Mouse (Mus musculus): ENCODE measurements at regions not wholly inside any gene's neighbourhood (a gene's known extent, or its start where the extent isn't known, plus 50 kb on each side); places are given as distances from the start of the nearest gene placed in this dataset.

DNA sequence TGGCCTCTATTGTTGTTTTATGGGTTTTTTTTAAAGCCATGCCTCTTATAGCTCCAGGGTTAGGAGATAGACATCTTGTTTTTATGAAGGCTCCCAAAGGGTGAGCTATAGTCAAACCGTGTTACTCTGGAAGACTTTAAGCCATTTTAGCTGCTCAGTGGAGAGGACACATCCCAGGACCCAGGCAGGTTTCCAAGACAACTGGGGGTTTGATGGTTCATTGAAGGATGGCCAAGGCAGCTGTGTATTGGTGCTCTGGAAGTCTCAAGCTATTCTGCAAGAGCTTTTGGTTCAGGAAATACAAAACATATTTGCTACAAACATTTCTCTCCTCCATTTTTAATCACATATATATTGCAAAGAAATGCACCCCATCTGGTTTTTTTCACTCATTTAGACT, 708.7 kb downstream of the Gm826 start:
- WGBS, result 51% methylated on average over 1 of the region's 1 CpGs
- Histone ChIP-seq H3K4me1 (ENCODE audit: control insufficient read depth, insufficient read depth, low read length) (no peaks in the 10 kb centered on the region), H3K9ac (ENCODE audit: low read length) (no peak overlapping the region), H3K36me3 (ENCODE audit: control insufficient read depth, insufficient read depth, low read length) (no peaks in the 10 kb centered on the region), H3K9me3 (replicated peaks; ENCODE audit: control insufficient read depth, low read length) (no peaks in the 10 kb centered on the region), H3K4me3 (replicated peaks; ENCODE audit: low read length) (no peak overlapping the region), H3K27me3 (ENCODE audit: control insufficient read depth, insufficient read depth, low read length) (no peaks in the 10 kb centered on the region), H3K27ac (ENCODE audit: low read length) (no peak overlapping the region), H3K4me2 (ENCODE audit: low read depth, low read length) (no peak overlapping the region)
- ATAC-seq (ENCODE audit: insufficient read depth, low FRiP score), result no peak

DNA sequence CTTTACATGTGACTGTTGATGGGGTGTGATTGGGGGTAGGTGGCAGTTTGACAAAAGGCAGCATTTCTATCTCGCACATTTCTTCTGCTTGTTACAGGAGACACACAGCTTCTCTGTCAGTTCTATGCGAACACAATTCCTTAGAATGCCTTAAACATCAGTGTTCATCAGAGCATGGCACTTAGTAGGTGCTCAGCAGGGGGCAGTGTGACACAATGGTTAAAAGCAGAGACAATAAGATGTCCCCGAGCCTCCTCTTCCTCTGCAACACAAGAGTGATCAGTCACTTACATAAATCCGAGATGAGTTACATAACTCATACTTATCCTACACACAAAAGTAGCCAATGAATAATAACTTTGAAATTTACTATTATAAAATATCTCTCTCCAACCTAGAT, 688.1 kb downstream of the Gm826 start:
- Histone ChIP-seq H3K27me3 (ENCODE audit: control insufficient read depth, insufficient read depth, low read length) (no peaks in the 10 kb centered on the region), H3K4me1 (ENCODE audit: control insufficient read depth, insufficient read depth, low read length) (no peaks in the 10 kb centered on the region), H3K9ac (ENCODE audit: low read length) (no peak overlapping the region), H3K4me3 (replicated peaks; ENCODE audit: low read length) (no peak overlapping the region), H3K9me3 (replicated peaks; ENCODE audit: control insufficient read depth, low read length) (no peaks in the 10 kb centered on the region), H3K4me2 (ENCODE audit: low read depth, low read length) (no peak overlapping the region), H3K36me3 (ENCODE audit: control insufficient read depth, insufficient read depth, low read length) (no peaks in the 10 kb centered on the region), H3K27ac (ENCODE audit: low read length) (no peak overlapping the region)
- WGBS, result 46% methylated on average over 4 of the region's 4 CpGs
- no peak for ATAC-seq (ENCODE audit: insufficient read depth, low FRiP score)

DNA sequence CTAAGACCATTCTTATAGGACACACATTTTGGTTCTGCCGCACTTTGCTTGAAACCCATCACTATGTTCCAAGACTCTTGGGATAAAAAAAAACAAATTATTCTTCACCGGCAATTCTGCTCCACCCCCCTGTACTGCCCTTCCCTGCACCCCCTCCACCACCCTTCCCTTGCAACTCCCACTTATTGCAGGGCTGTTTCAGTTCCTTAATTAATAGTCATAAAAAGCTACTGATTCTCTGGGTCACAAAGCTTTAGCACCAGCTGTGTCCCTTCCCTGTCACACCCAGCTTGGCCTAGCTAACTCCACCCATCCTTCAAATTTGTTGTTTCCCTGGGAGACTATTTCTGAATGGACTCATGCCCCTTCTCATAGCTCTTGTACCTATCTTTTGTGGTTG, 687.4 kb downstream of the Gm826 start:
- ATAC-seq (ENCODE audit: insufficient read depth, low FRiP score), result no peak
- Histone ChIP-seq H3K27me3 (ENCODE audit: control insufficient read depth, insufficient read depth, low read length) (no peaks in the 10 kb centered on the region), H3K4me3 (replicated peaks; ENCODE audit: low read length) (no peak overlapping the region), H3K4me1 (ENCODE audit: control insufficient read depth, insufficient read depth, low read length) (no peaks in the 10 kb centered on the region), H3K36me3 (ENCODE audit: control insufficient read depth, insufficient read depth, low read length) (no peaks in the 10 kb centered on the region), H3K4me2 (ENCODE audit: low read depth, low read length) (no peak overlapping the region), H3K9me3 (replicated peaks; ENCODE audit: control insufficient read depth, low read length) (no peaks in the 10 kb centered on the region), H3K9ac (ENCODE audit: low read length) (no peak overlapping the region), H3K27ac (ENCODE audit: low read length) (no peak overlapping the region)
- WGBS, result 79% methylated on average over 2 of the region's 2 CpGs

GRCm38 (mm10) chr2:159652243-159652642, 681.7 kb downstream of the Gm826 start:
- no peak for ATAC-seq (ENCODE audit: insufficient read depth, low FRiP score)
- WGBS, result 60% methylated on average over 3 of the region's 3 CpGs
- no peak overlapping the region for H3K4me3 ChIP-seq (replicated peaks; ENCODE audit: low read length)

DNA sequence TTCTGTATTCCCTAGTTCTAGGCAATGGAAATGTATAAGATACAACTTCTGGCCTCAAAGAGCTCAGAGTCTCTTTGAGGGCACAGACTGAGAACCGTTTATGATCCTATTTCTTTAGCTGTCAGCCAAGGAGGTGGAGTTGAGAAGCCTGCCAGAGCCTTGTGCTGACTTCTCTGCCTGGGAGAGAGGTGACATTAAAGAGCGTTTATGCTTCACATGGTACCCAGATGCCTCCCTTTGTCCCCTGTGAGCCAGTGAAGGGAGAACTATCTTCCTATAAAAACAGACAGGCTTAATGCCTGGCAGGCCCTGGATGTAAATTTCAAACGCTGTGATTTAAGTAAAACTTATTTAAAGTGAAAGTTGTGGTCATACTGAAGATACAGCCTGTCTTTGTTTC, 657.1 kb downstream of the Gm826 start:
- Histone ChIP-seq H3K9ac (ENCODE audit: low read length) (no peak overlapping the region), H3K4me1 (ENCODE audit: control insufficient read depth, insufficient read depth, low read length) (no peaks in the 10 kb centered on the region), H3K27me3 (ENCODE audit: control insufficient read depth, insufficient read depth, low read length) (no peaks in the 10 kb centered on the region), H3K27ac (ENCODE audit: low read length) (no peak overlapping the region), H3K4me3 (replicated peaks; ENCODE audit: low read length) (no peak overlapping the region), H3K9me3 (replicated peaks; ENCODE audit: control insufficient read depth, low read length) (no peaks in the 10 kb centered on the region), H3K4me2 (ENCODE audit: low read depth, low read length) (no peak overlapping the region), H3K36me3 (ENCODE audit: control insufficient read depth, insufficient read depth, low read length) (no peaks in the 10 kb centered on the region)
- ATAC-seq (ENCODE audit: insufficient read depth, low FRiP score), result no peak
- WGBS, result 20% methylated on average over 3 of the region's 3 CpGs

More at GRCm38 (mm10) chr2:159652243-159652642, 681.7 kb downstream of the Gm826 start:
- no peaks in the 10 kb centered on the region for H3K27me3 ChIP-seq (ENCODE audit: control insufficient read depth, insufficient read depth, low read length)
- no peaks in the 10 kb centered on the region for H3K36me3 ChIP-seq (ENCODE audit: control insufficient read depth, insufficient read depth, low read length)
- no peak overlapping the region for H3K4me2 ChIP-seq (ENCODE audit: low read depth, low read length)
- no peaks in the 10 kb centered on the region for H3K4me1 ChIP-seq (ENCODE audit: control insufficient read depth, insufficient read depth, low read length)
- H3K9me3 ChIP-seq (replicated peaks; ENCODE audit: control insufficient read depth, low read length), result no peaks in the 10 kb centered on the region
- H3K27ac ChIP-seq (ENCODE audit: low read length), result no peak overlapping the region
- no peak overlapping the region for H3K9ac ChIP-seq (ENCODE audit: low read length)

DNA sequence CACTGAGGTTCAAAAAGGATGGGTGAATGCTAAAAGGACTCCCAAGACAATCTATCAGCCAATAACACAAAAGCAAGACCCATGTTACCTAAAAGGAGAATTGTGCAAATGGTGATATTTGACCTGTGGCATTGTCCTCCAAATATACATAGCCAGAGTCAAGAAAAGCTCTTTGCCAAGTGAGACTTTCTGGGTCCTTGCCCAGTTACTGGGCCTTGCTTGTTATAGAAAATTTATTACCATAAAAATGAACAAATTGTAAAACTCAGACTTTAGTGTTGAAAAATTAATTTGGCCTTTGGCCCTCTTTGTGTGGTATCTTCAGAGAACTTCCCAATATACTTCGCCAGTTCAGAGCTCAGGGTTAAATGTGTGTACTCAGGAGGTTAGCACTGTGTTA, 653.3 kb downstream of the Gm826 start:
- Histone ChIP-seq H3K36me3 (ENCODE audit: control insufficient read depth, insufficient read depth, low read length) (no peaks in the 10 kb centered on the region), H3K27me3 (ENCODE audit: control insufficient read depth, insufficient read depth, low read length) (no peaks in the 10 kb centered on the region), H3K4me3 (replicated peaks; ENCODE audit: low read length) (no peak overlapping the region), H3K9me3 (replicated peaks; ENCODE audit: control insufficient read depth, low read length) (no peaks in the 10 kb centered on the region), H3K27ac (ENCODE audit: low read length) (no peak overlapping the region), H3K9ac (ENCODE audit: low read length) (no peak overlapping the region), H3K4me1 (ENCODE audit: control insufficient read depth, insufficient read depth, low read length) (no peaks in the 10 kb centered on the region), H3K4me2 (ENCODE audit: low read depth, low read length) (no peak overlapping the region)
- WGBS, result 60% methylated on average over 1 of the region's 1 CpGs
- no peak for ATAC-seq (ENCODE audit: insufficient read depth, low FRiP score)

- Histone ChIP-seq H3K4me2 (ENCODE audit: low read depth, low read length) (no peak overlapping the region), H3K4me1 (ENCODE audit: control insufficient read depth, insufficient read depth, low read length) (no peaks in the 10 kb centered on the region), H3K9me3 (replicated peaks; ENCODE audit: control insufficient read depth, low read length) (peaks cover 5% of the 10 kb centered on the region; the same call in 1 of the 2 replicates), H3K4me3 (replicated peaks; ENCODE audit: low read length) (no peak overlapping the region), H3K27me3 (ENCODE audit: control insufficient read depth, insufficient read depth, low read length) (no peaks in the 10 kb centered on the region), H3K9ac (ENCODE audit: low read length) (no peak overlapping the region), H3K27ac (ENCODE audit: low read length) (no peak overlapping the region), H3K36me3 (ENCODE audit: control insufficient read depth, insufficient read depth, low read length) (no peaks in the 10 kb centered on the region)
- ATAC-seq (ENCODE audit: insufficient read depth, low FRiP score), result no peak
- 52% methylated on average over 3 of the region's 3 CpGs for WGBS
These were observed 630.9 kb downstream of the Gm826 start for GRCm38 (mm10) chr2:159703100-159703499.

DNA sequence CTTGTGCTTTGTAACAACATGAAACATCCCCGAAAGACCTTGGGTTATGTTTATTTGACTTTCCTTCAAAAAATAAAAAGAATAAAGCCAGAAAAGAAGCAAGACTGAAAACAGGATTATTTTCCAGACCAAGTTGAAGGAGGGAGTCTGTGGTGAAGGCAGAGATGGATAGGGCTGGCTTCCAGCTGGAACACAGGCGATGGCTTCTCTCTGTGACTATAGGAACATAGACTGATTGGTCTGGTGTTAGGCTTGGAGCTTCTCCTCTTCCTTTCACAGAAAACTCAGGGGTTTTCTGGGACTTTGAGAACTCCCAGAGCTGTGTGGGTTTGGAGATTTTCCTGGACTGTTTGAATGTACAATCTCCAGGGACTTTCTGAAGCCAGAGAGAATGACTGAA, 625.8 kb downstream of the Gm826 start:
- no peak overlapping the region for H3K27ac ChIP-seq (ENCODE audit: low read length)
- ATAC-seq (ENCODE audit: insufficient read depth, low FRiP score), result no peak; the same call in 1 of the 2 replicates
- no peaks in the 10 kb centered on the region for H3K36me3 ChIP-seq (ENCODE audit: control insufficient read depth, insufficient read depth, low read length)
- no peaks in the 10 kb centered on the region for H3K4me1 ChIP-seq (ENCODE audit: control insufficient read depth, insufficient read depth, low read length)
- H3K4me2 ChIP-seq (ENCODE audit: low read depth, low read length), result no peak overlapping the region
- H3K4me3 ChIP-seq (replicated peaks; ENCODE audit: low read length), result no peak overlapping the region
- no peaks in the 10 kb centered on the region for H3K27me3 ChIP-seq (ENCODE audit: control insufficient read depth, insufficient read depth, low read length)
- WGBS, result 48% methylated on average over 2 of the region's 2 CpGs
- no peak overlapping the region for H3K9ac ChIP-seq (ENCODE audit: low read length)
- no peaks in the 10 kb centered on the region for H3K9me3 ChIP-seq (replicated peaks; ENCODE audit: control insufficient read depth, low read length)

- Histone ChIP-seq H3K9ac (ENCODE audit: low read length) (no peak overlapping the region), H3K9me3 (replicated peaks; ENCODE audit: control insufficient read depth, low read length) (no peaks in the 10 kb centered on the region), H3K27me3 (ENCODE audit: control insufficient read depth, insufficient read depth, low read length) (no peaks in the 10 kb centered on the region), H3K36me3 (ENCODE audit: control insufficient read depth, insufficient read depth, low read length) (no peaks in the 10 kb centered on the region), H3K4me1 (ENCODE audit: control insufficient read depth, insufficient read depth, low read length) (no peaks in the 10 kb centered on the region), H3K4me3 (replicated peaks; ENCODE audit: low read length) (no peak overlapping the region), H3K4me2 (ENCODE audit: low read depth, low read length) (no peak overlapping the region), H3K27ac (ENCODE audit: low read length) (no peak overlapping the region)
- ATAC-seq (ENCODE audit: insufficient read depth, low FRiP score), result no peak
- WGBS, result 55% methylated on average over 3 of the region's 3 CpGs
These were observed 619.3 kb downstream of the Gm826 start for GRCm38 (mm10) chr2:159714633-159715032.

- 53% methylated on average over 2 of the region's 2 CpGs for WGBS
- H3K4me3 ChIP-seq (replicated peaks; ENCODE audit: low read length), result no peak overlapping the region
- H3K36me3 ChIP-seq (ENCODE audit: control insufficient read depth, insufficient read depth, low read length), result no peaks in the 10 kb centered on the region
- no peak overlapping the region for H3K4me2 ChIP-seq (ENCODE audit: low read depth, low read length)
- no peaks in the 10 kb centered on the region for H3K27me3 ChIP-seq (ENCODE audit: control insufficient read depth, insufficient read depth, low read length)
- no peak overlapping the region for H3K27ac ChIP-seq (ENCODE audit: low read length)
- H3K4me1 ChIP-seq (ENCODE audit: control insufficient read depth, insufficient read depth, low read length), result no peaks in the 10 kb centered on the region
- no peak overlapping the region for H3K9ac ChIP-seq (ENCODE audit: low read length)
- H3K9me3 ChIP-seq (replicated peaks; ENCODE audit: control insufficient read depth, low read length), result no peaks in the 10 kb centered on the region
- ATAC-seq (ENCODE audit: insufficient read depth, low FRiP score), result no peak
These were observed 615.2 kb downstream of the Gm826 start for GRCm38 (mm10) chr2:159718738-159719137.
